ENCODE assay signal across 30 mouse cellular contexts in genomic region chr16:11330081-11330800, GRCm38 (mm10). TPM values are rescaled to one million over a fixed set of nuclear protein-coding genes. Genes with fewer than 3 reads are reported as not detected.
DNase-seq lines count a peak whose midpoint lies in the region; ATAC-seq and TF ChIP-seq lines count a peak whose summit lies in the region.
"Had no signal": no experiment of that assay in that cellular context is flagged by ENCODE, and none has a peak within 500 bp of the region (broad histone marks: within the 10 kb centered on the region; RNA-seq: fewer than 3 reads in every experiment).

No protein-coding gene starts in this region.

- no peaks in the 10 kb centered on the region for H3K27me3 ChIP-seq in kidney, embryonic 16.5 days (ENCODE audit: insufficient read depth, low read length)
- no peaks in the 10 kb centered on the region for H3K27me3 ChIP-seq in intestine, postnatal 0 days (replicated peaks; ENCODE audit: control insufficient read depth, insufficient read depth, low read length)
- no peaks in the 10 kb centered on the region for H3K27me3 ChIP-seq in forebrain, embryonic 11.5 days (ENCODE audit: control insufficient read depth, insufficient read depth, low read length)
- H3K27me3 ChIP-seq: embryonic facial prominence, embryonic 13.5 days; forebrain, embryonic 13.5 days; hindbrain, embryonic 15.5 days; limb, embryonic 15.5 days; midbrain, embryonic 13.5 days; neural tube, embryonic 13.5 days had no signal

- WGBS in kidney, embryonic 16.5 days, result 69% methylated on average over 3 of the region's 3 CpGs
- 60% methylated on average over 3 of the region's 3 CpGs for WGBS in intestine, postnatal 0 days
- WGBS in forebrain, embryonic 11.5 days, result 90% methylated on average over 3 of the region's 3 CpGs

- no peaks in the 10 kb centered on the region for H3K4me1 ChIP-seq in kidney, embryonic 16.5 days (ENCODE audit: insufficient read depth, low read length)
- 0 out of 2 replicates have a peak, but pooled peaks cover 4% of the 10 kb centered on the region for H3K4me1 ChIP-seq in intestine, postnatal 0 days (replicated peaks; ENCODE audit: control insufficient read depth, insufficient read depth, low read length)
- no peaks in the 10 kb centered on the region for H3K4me1 ChIP-seq in forebrain, embryonic 11.5 days (replicated peaks; ENCODE audit: control insufficient read depth, insufficient read depth, low read length)
- H3K4me1 ChIP-seq: embryonic facial prominence, embryonic 13.5 days; forebrain, embryonic 13.5 days; hindbrain, embryonic 10.5 days; hindbrain, embryonic 15.5 days; limb, embryonic 10.5 days; limb, embryonic 15.5 days; midbrain, embryonic 13.5 days; neural tube, embryonic 13.5 days had no signal

- no peak overlapping the region for H3K9ac ChIP-seq in kidney, embryonic 16.5 days (replicated peaks; ENCODE audit: low read length)
- H3K9ac ChIP-seq in intestine, postnatal 0 days (ENCODE audit: low read depth, low read length), result no peak overlapping the region
- no peak overlapping the region for H3K9ac ChIP-seq in forebrain, embryonic 11.5 days (ENCODE audit: low read length)
- H3K9ac ChIP-seq: embryonic facial prominence, embryonic 13.5 days; forebrain, embryonic 13.5 days; hindbrain, embryonic 15.5 days; limb, embryonic 15.5 days; midbrain, embryonic 13.5 days; neural tube, embryonic 13.5 days had no signal

- H3K9me3 ChIP-seq in kidney, embryonic 16.5 days (ENCODE audit: low read length), result 0 out of 2 replicates have a peak, but pooled peaks cover 5% of the 10 kb centered on the region
- no peaks in the 10 kb centered on the region for H3K9me3 ChIP-seq in intestine, postnatal 0 days (ENCODE audit: control insufficient read depth)
- H3K9me3 ChIP-seq in forebrain, embryonic 11.5 days (ENCODE audit: control insufficient read depth, low read length), result no peaks in the 10 kb centered on the region
- H3K9me3 ChIP-seq: embryonic facial prominence, embryonic 13.5 days; forebrain, embryonic 13.5 days; hindbrain, embryonic 10.5 days; hindbrain, embryonic 15.5 days; limb, embryonic 10.5 days; limb, embryonic 15.5 days; neural tube, embryonic 13.5 days had no signal

- ATAC-seq in kidney, embryonic 16.5 days (ENCODE audit: low FRiP score, low TSS enrichment), result no peak
- ATAC-seq in intestine, postnatal 0 days, result no peak
- ATAC-seq in forebrain, embryonic 11.5 days (replicated peaks; ENCODE audit: low FRiP score), result no peak
- ATAC-seq: forebrain, embryonic 13.5 days; inflammation-experienced regulatory T-cells, adult 6 months; lung, postnatal 0 days; midbrain, embryonic 13.5 days had no signal

- no peaks in the 10 kb centered on the region for H3K36me3 ChIP-seq in kidney, embryonic 16.5 days (ENCODE audit: insufficient read depth, low read length)
- no peaks in the 10 kb centered on the region for H3K36me3 ChIP-seq in intestine, postnatal 0 days (ENCODE audit: control insufficient read depth, insufficient read depth)
- H3K36me3 ChIP-seq in forebrain, embryonic 11.5 days (ENCODE audit: control insufficient read depth, insufficient read depth, low read length), result no peaks in the 10 kb centered on the region
- H3K36me3 ChIP-seq: hindbrain, embryonic 10.5 days; hindbrain, embryonic 15.5 days; limb, embryonic 10.5 days; limb, embryonic 15.5 days; midbrain, embryonic 13.5 days; neural tube, embryonic 13.5 days had no signal

- H3K4me2 ChIP-seq in kidney, embryonic 16.5 days (replicated peaks; ENCODE audit: low read depth, low read length), result no peak overlapping the region
- no peak overlapping the region for H3K4me2 ChIP-seq in intestine, postnatal 0 days (replicated peaks; ENCODE audit: low read depth)
- H3K4me2 ChIP-seq in forebrain, embryonic 11.5 days (ENCODE audit: low read depth, low read length, severe bottlenecking), result no peak overlapping the region
- H3K4me2 ChIP-seq: embryonic facial prominence, embryonic 13.5 days; forebrain, embryonic 13.5 days; hindbrain, embryonic 15.5 days; limb, embryonic 15.5 days; midbrain, embryonic 13.5 days; neural tube, embryonic 13.5 days had no signal

- DNase-seq in kidney, adult 11 months, result peak; percentile 47
- DNase-seq in kidney, adult 18-20 months, result no peak
- DNase-seq in kidney, postnatal 14 days, result peak; percentile 44
- peak; percentile 20 for DNase-seq in 416B (ENCODE audit: low read depth)
- DNase-seq in kidney, postnatal 36 days, result peak; percentile 59 to 60
- no peak for DNase-seq in forebrain, embryonic 11.5 days (ENCODE audit: low spot score)
- DNase-seq: adrenal gland, adult 8-10 months; cerebellum, adult 9-10 months; embryo, embryonic 11 days; gastrocnemius, postnatal 10 days; heart, postnatal 14 days; layer of hippocampus, postnatal 36 days; thymus, postnatal 4 days had no signal

- no peak overlapping the region for H3K4me3 ChIP-seq in kidney, embryonic 16.5 days (ENCODE audit: low read length)
- H3K4me3 ChIP-seq in intestine, postnatal 0 days (ENCODE audit: low read depth, low read length), result no peak overlapping the region
- no peak overlapping the region for H3K4me3 ChIP-seq in forebrain, embryonic 11.5 days (ENCODE audit: low read depth, low read length)
- H3K4me3 ChIP-seq: embryonic facial prominence, embryonic 13.5 days; forebrain, embryonic 13.5 days; hindbrain, embryonic 10.5 days; hindbrain, embryonic 15.5 days; limb, embryonic 10.5 days; limb, embryonic 15.5 days; midbrain, embryonic 13.5 days; neural tube, embryonic 13.5 days had no signal

- no peak for TF ChIP-seq CTCF in intestine, postnatal 0 days (IDR thresholded peaks at IDR 0.05; ENCODE audit: low read depth)

- no peak overlapping the region for H3K27ac ChIP-seq in kidney, embryonic 16.5 days (ENCODE audit: low read length)
- no peak overlapping the region for H3K27ac ChIP-seq in intestine, postnatal 0 days (ENCODE audit: low read depth, low read length)
- H3K27ac ChIP-seq in forebrain, embryonic 11.5 days (ENCODE audit: low read depth, low read length), result no peak overlapping the region
- H3K27ac ChIP-seq: embryonic facial prominence, embryonic 13.5 days; forebrain, embryonic 13.5 days; hindbrain, embryonic 10.5 days; hindbrain, embryonic 15.5 days; limb, embryonic 10.5 days; limb, embryonic 15.5 days; midbrain, embryonic 13.5 days; neural tube, embryonic 13.5 days had no signal

RNA-seq across cellular contexts. Expression of gene Snx29, which starts 7.5 kb away (rescaled TPM):
- 15.7 and 23.2 TPM in 2 replicates for polyA plus RNA-seq in kidney, embryonic 16.5 days (2015; fragmentation: Nextera tagmentation; extraction: Ambion mirVana)
- 1.9 and 4.0 TPM in 2 replicates for polyA plus RNA-seq in intestine, postnatal 0 days (2015; fragmentation: Nextera tagmentation; extraction: Ambion mirVana)
- polyA plus RNA-seq in forebrain, embryonic 11.5 days (2014; fragmentation: Nextera tagmentation; extraction: Ambion mirVana), result 12.5 and 13.5 TPM in 2 replicates

RNA-seq across cellular contexts. Expression of gene Tnfrsf17, which starts 16.6 kb away (rescaled TPM):
- polyA plus RNA-seq in kidney, embryonic 16.5 days (2015; fragmentation: Nextera tagmentation; extraction: Ambion mirVana), result not detected in 2 replicates
- polyA plus RNA-seq in intestine, postnatal 0 days (2015; fragmentation: Nextera tagmentation; extraction: Ambion mirVana), result not detected in 2 replicates
- polyA plus RNA-seq in forebrain, embryonic 11.5 days (2014; fragmentation: Nextera tagmentation; extraction: Ambion mirVana), result 0.35 TPM in 1 of 2 replicates, not detected in the other
- polyA plus RNA-seq: heart, embryonic 14.5 days; hindbrain, embryonic 10.5 days; inflammation-experienced regulatory T-cells, adult 6 months; limb, embryonic 10.5 days; liver, embryonic 16.5 days; lung, postnatal 0 days; macrophage; stomach, embryonic 14.5 days; testis, adult 2 months had no signal

Comparison
In these comparisons a context has a peak if more than half of its experiments do, and no peak if none do; other contexts are left out.
1. DNase-seq: peak in kidney, adult 11 months (single experiment), kidney, postnatal 14 days (single experiment), 416B (single experiment) and kidney, postnatal 36 days (2 of 2); none in kidney, adult 18-20 months (single experiment) and forebrain, embryonic 11.5 days (single experiment).